Mouse (Mus musculus) brain, embryonic 14.5 days (tissue): ENCODE measurements around the gene Mxi1. TPM values are rescaled to one million over a fixed set of nuclear protein-coding genes. Genes with fewer than 3 reads are reported as not detected.

ENCODE experiments used
- DNase-seq: peaks from one replicate; pipeline ENCODE4 v3.0.0-alpha.2; 2011; ENCODE audit warnings: low read depth
- CTCF ChIP-seq: fragments of 200-500 bp; IDR thresholded peaks from 2 replicates; pipeline ENCODE4 v1.5.1; 2012; ENCODE audit warnings: inconsistent platforms, mild to moderate bottlenecking, moderate library complexity, borderline replicate concordance; ENCODE audit not compliant: insufficient read depth, insufficient read length; ENCODE audit errors: extremely low read depth
- POLR2A ChIP-seq: fragments of 200-500 bp; IDR thresholded peaks from 2 replicates; pipeline ENCODE4 v1.6.1; 2012; ENCODE audit warnings: mild to moderate bottlenecking, inconsistent platforms, borderline replicate concordance; ENCODE audit not compliant: poor library complexity, insufficient read depth, insufficient read length, severe bottlenecking; ENCODE audit errors: extremely low read depth
- polyA plus RNA-seq: library from polyadenylated mRNA; depleted of rRNA; stranded (reverse); fragments of >200 nt; gene quantifications from 2 replicates; pipeline ENCODE4 v1.2.3, GENCODE M21; 2012

Gene Mxi1
- polyA plus RNA-seq, 1 experiment, result 44.2 TPM

DNA sequence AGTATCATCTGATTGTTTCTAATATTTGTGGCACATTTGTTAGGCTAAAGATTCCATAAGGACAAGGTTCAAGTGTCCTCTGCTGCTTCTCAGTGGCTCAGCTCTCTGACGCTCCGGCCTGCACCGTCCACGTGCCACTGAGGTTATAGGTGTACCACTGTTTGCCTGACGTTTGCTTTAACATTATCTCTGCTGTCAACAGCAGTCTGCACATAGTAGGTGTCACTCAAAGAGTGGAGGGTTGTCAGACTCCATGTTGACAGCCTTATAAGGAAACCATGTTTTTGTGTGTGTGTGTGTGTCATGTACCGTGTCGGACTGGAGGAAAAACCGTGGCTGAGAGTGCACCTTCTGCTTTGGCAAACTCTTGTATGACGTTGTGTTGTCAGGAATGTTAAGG lies 24.9 kb downstream of the Mxi1 start:
- no peak for DNase-seq
- TF ChIP-seq POLR2A (no peak), CTCF (no peak)

DNA sequence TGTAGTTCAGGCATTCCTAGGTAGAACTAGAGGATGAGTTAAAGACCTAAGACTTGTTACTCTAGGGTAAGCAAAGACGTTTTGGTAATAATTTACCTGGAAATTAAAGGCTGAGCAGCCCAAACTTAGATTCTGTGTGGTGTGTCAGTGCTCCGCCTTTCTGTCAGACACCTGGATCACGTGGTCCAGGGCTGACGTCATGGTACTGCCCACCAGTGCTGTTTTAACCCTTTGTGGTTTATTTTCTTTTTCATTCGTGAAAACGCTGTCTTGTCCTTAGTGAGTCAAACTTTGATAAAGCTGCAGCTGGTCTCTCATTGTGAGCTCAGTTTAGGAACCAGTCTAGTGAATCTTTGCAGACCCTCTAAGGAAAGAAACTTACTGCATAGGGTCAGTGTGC lies 30.1 kb downstream of the Mxi1 start:
- peak; percentile 42 for DNase-seq
- TF ChIP-seq CTCF (no peak), POLR2A (no peak)

DNA sequence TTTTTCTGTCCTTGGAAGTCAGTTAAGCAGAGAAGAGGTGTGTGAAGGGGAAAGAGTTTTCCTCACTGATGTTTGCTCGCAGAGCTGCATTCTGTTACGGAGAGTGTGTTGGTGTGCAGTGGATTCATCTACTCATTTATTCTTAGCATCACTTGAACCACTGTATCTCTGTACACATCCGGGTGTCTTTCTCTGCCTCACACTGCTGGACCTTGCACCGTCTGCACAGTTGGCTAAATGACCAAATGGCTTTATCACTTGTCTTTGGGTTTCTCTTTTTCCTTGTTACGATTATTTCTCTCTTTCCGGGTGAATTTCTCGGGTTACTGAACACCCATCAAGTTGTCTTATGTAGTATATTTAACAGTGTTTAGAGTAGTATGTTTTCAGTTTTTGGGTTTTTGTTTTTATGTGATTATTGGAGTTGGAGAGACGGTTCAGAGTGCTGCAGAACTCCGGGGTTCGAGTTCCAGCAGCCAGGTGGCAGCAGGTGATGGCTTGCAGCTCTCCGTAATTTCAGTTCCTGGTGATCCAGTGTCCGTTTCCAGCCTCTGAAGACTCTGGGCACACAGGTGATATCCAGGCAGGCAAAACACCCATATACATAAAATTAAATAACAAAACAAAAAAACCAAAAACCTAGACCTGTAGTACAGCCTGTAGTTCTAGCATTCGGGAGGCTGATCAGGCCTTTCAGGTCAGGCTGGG lies 33.0 kb downstream of the Mxi1 start:
- TF ChIP-seq POLR2A (no peak), CTCF (no peak)
- DNase-seq, result no peak

DNA sequence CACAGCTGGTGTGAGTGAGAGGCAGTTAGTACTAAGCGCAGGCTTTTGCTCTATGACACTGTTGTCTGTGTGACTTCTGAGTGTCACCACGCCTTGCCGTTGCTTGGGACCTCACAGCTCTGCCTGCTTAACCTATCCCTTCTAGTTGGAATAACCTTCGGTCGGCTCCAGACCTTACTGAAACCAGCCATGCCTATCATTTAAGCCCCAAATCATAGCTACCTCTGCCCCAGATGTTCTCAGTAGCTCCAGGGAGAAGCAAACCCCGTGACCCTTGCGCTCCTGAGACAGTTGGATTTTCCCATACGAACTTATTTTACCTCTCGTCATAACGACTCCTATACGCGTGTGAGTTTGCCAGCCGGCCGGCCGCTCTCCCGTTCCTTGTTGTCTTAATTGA lies 33.7 kb downstream of the Mxi1 start:
- TF ChIP-seq POLR2A (no peak), CTCF (no peak)
- DNase-seq, result no peak

DNA sequence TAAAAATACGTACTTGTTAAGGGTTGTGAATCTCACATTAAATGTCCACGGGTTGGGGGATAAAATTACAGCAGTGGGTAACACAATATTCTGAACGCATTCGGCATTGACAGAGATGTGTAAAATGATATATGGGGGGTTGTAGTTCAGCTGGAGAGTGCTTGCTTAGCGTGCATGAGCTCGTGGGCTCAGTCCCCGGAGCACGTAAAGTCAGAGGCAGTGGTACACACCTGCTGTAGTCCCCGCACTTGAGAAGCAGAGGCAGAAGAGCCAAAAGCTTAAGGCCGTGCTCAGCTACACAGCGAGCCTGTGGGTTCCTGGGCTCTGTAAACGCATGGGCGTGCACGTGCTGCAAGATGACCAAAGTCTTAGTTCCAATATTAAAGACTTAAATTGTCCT lies 35.4 kb downstream of the Mxi1 start:
- TF ChIP-seq POLR2A, result no peak
- TF ChIP-seq CTCF, result no peak
- no peak for DNase-seq

DNA sequence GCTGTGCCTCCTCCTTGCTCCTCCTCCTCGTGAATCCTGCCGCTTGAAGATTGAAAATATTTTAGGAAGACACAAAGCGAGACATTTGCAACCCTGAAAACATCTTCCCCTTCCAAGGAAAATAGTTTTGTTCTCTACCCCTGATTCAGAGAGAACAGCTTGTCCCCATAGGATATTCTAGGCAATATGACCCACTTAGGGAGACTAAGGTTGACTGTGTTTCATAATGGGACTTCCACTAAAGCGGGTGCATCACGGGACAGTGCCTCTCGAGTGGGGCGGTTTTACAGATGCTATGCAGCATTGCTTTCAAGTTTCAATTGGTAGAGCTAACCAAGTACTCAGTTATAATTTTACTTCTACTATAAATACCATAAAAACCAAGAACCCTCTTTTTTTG lies 43.5 kb downstream of the Mxi1 start:
- no peak for TF ChIP-seq POLR2A
- no peak for DNase-seq

DNA sequence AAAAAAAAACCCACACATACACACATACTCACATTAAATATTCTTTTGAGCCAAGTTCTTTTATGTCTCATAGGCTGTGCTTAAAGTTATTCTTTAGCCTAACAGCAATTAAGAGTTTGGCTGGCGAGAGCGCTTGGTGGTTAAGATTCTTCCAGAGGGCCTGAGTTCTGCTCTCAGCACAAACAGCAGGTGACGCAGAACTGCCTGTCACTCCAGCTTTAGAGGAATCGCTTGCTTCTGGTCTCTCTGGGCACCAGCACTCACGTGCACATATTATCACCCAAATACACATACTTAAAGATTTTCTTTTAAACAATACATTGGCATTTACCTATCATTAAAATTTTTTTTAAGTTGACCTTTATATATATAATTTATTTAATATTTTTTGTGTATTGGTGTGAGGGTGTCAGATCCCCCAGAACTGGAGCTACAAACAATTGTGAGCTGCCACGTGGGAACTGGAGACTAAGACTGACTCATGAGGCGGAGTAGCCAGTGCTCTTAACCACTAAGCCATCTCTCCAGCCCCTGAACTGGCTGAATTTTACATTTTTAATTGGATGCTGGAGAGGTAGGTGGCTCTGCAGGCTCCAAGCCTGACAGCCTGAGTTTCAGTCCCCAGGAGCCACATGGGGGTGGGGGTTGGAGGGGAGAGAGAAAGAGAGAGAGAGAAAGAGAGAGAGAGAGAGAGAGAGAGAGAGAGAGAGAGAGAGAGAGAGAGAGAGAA lies 44.1 kb downstream of the Mxi1 start:
- TF ChIP-seq POLR2A (no peak), CTCF (no peak)
- DNase-seq, result peak; percentile 43

DNA sequence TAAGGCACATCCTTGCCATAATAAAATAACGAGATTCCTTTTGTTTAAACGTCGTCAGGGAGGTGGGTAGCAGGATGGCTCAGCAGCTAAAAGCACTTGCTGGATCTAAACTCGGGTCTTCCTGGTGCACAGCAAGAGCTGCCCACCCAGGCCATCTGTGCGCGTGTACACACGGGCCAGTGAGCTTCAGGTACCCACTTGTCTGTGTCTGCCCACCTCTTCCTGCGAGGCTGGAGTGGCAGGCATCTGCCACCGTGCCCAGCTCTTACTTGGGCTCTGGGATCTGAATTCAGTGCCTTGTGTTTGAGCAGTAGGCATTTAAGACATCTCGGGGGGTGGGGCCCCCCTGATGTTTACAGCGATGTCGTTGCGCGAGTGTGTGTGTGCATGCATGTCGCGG lies 44.7 kb downstream of the Mxi1 start:
- TF ChIP-seq POLR2A, result no peak
- TF ChIP-seq CTCF, result no peak
- DNase-seq, result peak; percentile 34

DNA sequence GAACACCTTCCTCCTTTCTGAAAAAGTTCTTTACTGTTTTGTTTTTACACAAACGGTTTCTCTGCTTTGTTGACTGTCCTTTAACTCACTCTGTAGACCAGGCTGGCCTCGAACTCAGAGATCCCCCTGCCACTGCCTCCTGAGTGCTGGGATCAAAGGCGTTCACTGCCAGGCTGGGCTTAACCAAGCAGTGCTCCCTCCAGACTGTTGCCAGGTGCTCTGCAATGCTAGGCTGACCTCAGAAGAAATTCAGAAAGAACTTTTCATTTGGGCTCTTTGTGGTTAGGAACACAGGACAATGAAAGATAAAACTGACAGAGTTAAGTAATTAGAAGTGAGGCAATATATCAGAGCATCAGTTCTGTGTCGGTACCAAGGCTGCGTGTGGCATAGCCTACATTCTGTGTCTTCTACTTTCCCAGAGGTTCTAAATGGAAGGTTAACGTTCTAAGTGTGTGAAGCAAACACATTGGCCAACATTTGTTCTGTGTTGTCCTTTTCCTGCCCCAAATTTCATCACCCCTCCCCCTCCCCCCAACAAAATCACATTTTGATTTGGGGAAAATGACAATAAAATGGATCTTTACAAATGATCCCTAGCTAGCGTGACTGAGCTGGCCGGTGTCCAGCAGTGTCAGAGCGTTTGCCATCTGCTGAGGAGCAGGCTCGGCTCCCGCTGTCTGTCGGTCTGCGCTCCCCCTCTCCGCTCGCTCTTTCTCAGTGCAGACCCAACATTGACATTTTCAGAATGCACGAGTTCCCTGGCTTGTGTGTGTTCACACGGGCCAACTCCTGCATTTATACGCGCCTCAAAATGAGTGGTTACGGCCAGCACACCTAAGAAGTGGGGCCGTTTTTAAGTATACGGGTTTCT lies 49.1 kb downstream of the Mxi1 start:
- DNase-seq, result peak; percentile 87
- no peak for TF ChIP-seq POLR2A
- TF ChIP-seq CTCF, result no peak

DNA sequence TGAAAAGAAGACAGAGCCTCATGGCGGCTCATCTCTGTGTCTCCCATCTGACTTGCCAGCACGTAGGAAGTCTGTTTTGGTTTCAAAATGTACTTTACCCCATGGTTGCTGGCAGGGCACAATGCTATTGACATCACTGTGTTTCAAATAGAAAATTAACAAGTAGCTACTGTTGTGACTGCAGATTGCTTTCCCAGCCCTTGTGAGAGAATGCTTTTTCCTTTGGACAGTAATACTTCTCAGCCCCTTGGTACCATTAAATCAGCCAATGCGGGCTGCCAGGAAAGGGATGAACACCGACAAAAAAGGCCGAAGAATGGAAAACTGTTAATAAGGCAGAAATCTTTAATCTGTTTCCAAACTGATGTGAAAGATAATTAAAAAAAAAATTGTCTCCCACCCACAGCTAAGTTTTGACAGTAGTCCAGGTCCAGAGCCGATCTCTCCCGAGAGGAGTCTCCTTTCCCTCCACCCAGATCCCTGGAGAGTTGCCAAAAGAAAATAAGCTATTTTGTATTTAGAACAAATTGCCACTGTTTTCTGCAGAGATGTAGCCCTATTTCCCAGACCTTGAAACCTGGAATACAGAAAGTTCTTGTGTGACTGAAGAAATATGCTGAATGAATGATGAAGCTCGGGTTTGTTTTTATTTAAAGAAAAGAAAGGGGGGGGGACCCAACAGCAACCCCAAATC lies 50.1 kb downstream of the Mxi1 start:
- TF ChIP-seq CTCF, result no peak
- no peak for TF ChIP-seq POLR2A
- DNase-seq, result peak; percentile 85

DNA sequence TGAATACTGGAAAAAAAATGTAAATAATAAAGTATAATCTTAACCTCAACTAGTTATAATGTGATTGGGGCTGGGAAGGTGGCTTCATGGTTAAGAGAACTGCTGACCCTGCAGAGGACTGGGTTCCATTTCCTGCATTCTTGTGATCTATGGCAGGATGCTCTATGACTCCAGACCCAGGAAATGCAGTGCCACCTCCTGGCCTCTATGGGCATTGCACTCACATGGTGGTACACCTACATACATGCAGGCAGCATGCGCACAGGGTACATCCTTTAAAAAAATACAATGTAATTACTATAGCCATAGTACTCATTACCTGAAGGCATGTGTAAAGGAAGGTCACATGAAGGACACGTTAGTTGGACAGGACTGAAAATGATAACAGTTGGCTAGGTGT lies 52.6 kb downstream of the Mxi1 start:
- no peak for DNase-seq
- TF ChIP-seq CTCF, result peak; percentile 31; the same call in 1 of the 2 replicates
- TF ChIP-seq POLR2A, result no peak
